Mouse (Mus musculus) lung, postnatal 0 days (tissue): Measurements from ENCODE around the gene Mrpl53. TPM values are rescaled to one million over a fixed set of nuclear protein-coding genes. Genes with fewer than 3 reads are reported as not detected.

ENCODE experiments used
- ATAC-seq: fragments of 200-750 bp; cut with Nextera tagmentation; 2 replicates; pipeline ENCODE4 v1.8.0; 2017; ENCODE audit warnings: moderate library complexity
- DNase-seq: peaks from one replicate; pipeline ENCODE4 v3.0.0-alpha.2; 2016; ENCODE audit warnings: low spot score
- H3K27ac ChIP-seq: fragments of 300-500 bp; sonication (generic); 2 replicates; pipeline ENCODE4 v1.5.1; 2014; ENCODE audit warnings: antibody characterized with exemption, mild to moderate bottlenecking, low read length, mixed read lengths
- H3K27me3 ChIP-seq: fragments of 300-500 bp; sonication (generic); replicated peaks from 2 replicates; pipeline ENCODE4 v1.6.1; 2014; ENCODE audit warnings: low read length, mixed read lengths; ENCODE audit not compliant: insufficient read depth
- H3K36me3 ChIP-seq: fragments of 300-500 bp; sonication (generic); 2 replicates; pipeline ENCODE4 v1.6.1; 2014; ENCODE audit warnings: low read length, mixed read lengths; ENCODE audit not compliant: insufficient read depth
- H3K4me1 ChIP-seq: fragments of 300-500 bp; sonication (generic); 2 replicates; pipeline ENCODE4 v1.6.1; 2014; ENCODE audit warnings: antibody characterized with exemption, low read depth, low read length, mixed read lengths; ENCODE audit not compliant: insufficient read depth
- H3K4me2 ChIP-seq: fragments of 300-500 bp; sonication (generic); replicated peaks from 2 replicates; pipeline ENCODE4 v1.6.1; 2014; ENCODE audit warnings: low read depth, mild to moderate bottlenecking, low read length, moderate library complexity, mixed read lengths
- H3K4me3 ChIP-seq: fragments of 300-500 bp; sonication (generic); 2 replicates; pipeline ENCODE4 v1.5.1; 2014; ENCODE audit warnings: low read depth, low read length
- H3K9ac ChIP-seq: fragments of 300-500 bp; sonication (generic); replicated peaks from 2 replicates; pipeline ENCODE4 v1.6.1; 2014; ENCODE audit warnings: low read depth, mild to moderate bottlenecking
- H3K9me3 ChIP-seq: fragments of 300-500 bp; sonication (generic); 2 replicates; pipeline ENCODE4 v1.6.1; 2016; ENCODE audit warnings: low read length, mixed read lengths
- CTCF ChIP-seq: IDR thresholded peaks from 2 replicates; pipeline ENCODE4 v1.5.1; 2016; ENCODE audit warnings: antibody characterized with exemption, mild to moderate bottlenecking
- EP300 ChIP-seq: IDR thresholded peaks from 2 replicates; pipeline ENCODE4 v1.6.1; 2016; ENCODE audit warnings: antibody characterized with exemption, mild to moderate bottlenecking, control low read depth
- WGBS: fragments of 180-500 bp; shearing (Covaris S2); extraction: QIAGEN DNeasy Blood & Tissue Kit; methylation state at CpG from one replicate; pipeline ENCODE4 v1.1.7; 2014; 5-methylcytosine and 5-hydroxymethylcytosine counted together
- polyA plus RNA-seq: library from polyadenylated mRNA; unstranded; fragments of >200 nt; fragmentation: Nextera tagmentation; extraction: Ambion mirVana; gene quantifications from 2 replicates; pipeline ENCODE4 v1.2.1, GENCODE M21; 2015

Gene Mrpl53
- polyA plus RNA-seq, 1 experiment from 2014 or later: 128 TPM

DNA sequence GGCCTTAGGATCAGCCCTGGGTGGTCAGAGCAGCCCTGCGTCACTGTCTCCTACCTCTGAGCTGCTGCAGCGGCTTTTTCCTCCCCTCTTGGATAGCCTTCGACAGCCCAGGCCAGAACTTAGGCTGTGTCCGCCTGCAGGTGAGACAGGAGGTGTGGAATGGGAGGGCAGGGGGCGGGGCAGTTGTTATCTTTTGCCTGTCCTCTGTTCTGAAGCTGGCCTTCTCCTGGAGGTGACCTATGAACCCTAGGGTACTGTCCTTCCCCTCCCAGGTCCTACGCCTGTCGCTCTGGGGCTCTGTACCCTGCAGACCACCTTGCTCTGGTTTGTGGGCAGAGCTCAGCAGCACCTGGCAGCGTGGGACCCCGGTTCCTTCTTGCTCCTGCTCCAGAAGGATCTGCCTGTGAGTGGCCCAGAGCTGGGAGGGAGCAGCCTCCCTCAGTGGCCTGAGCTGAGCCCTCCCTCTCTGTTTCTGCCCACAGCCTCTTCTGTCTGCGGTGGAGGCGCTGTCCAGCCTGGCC is 5.7 kb upstream of the Mrpl53 start:
- Histone ChIP-seq H3K9me3 (no peaks in the 10 kb centered on the region), H3K4me2 (no peak overlapping the region), H3K4me1 (peaks cover 7% of the 10 kb centered on the region), H3K36me3 (no peaks in the 10 kb centered on the region), H3K27ac (no peak overlapping the region), H3K9ac (no peak overlapping the region), H3K27me3 (no peaks in the 10 kb centered on the region), H3K4me3 (no peak overlapping the region)
- WGBS: 57% methylated on average over 11 of the region's 11 CpGs
- DNase-seq (no peak), ATAC-seq (no peak)
- no peak for TF ChIP-seq CTCF
- TF ChIP-seq EP300: no peak

DNA sequence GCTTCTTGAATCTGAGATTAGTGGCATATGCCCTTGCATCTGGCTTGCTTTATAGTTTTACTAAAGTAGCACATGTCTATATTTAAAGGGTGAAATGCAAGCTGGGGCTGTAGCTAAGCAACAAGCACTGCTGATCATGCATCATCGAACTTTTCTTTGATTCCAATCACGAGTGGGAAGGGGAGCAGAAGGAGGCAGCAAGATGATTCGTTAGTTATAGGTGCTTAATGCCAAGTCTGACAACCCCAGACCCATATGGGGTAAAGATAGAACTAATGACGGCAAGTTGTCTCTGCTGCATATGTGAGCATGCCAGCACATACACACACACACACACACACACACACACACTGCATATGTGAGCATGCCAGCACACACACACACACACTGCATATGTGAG is 4.7 kb upstream of the Mrpl53 start:
- no peak overlapping the region for H3K4me3 ChIP-seq
- no peaks in the 10 kb centered on the region for H3K27me3 ChIP-seq
- H3K9ac ChIP-seq: no peak overlapping the region
- no peaks in the 10 kb centered on the region for H3K9me3 ChIP-seq
- DNase-seq (no peak), ATAC-seq (no peak)
- peaks cover 10% of the 10 kb centered on the region for H3K4me1 ChIP-seq
- WGBS: 68% methylated on average over 4 of the region's 4 CpGs
- TF ChIP-seq CTCF (no peak), EP300 (no peak)
- H3K4me2 ChIP-seq: no peak overlapping the region
- H3K27ac ChIP-seq: no peak overlapping the region
- H3K36me3 ChIP-seq: no peaks in the 10 kb centered on the region

DNA sequence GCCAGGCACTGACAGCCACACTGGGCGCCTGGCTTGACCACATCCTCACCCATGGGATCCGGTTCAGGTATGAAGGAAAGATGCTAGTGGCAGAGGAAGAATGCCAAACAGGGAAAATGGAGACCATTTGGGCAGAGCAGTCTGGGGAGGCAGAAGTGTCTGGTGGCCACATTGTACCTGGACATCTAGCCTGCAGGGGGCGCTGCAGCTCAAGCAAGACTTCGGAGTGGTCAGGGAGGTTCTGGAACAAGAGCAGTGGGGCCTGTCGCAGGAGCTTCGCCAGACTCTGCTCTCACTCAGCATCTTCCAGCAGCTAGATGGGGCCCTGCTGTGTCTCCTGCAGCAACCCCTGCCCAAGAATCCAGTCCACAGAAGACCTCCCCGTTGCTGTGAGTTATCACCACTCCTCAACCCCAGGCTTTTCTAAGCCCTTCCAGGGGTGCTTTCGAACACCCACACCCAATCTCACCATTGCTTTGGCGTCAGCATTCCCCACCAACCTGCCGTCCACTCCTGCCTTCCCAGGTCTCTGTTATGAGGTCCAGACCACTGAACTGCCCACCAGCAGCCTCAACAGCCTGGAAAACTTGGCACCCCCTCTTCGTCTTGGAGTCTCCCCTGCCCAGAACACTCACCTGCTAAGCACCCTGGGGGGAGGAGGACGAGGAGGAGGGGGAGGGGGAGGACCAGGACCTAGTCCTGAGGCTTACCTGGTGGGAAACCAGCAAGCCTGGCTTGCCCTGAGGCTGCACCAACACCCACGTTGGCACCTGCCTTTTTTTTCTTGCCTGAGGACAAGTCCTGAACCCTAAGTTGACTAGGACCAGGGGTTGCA is 1.1 kb upstream of the Mrpl53 start:
- Histone ChIP-seq H3K4me1 (peaks cover 6% of the 10 kb centered on the region), H3K27ac (no peak overlapping the region), H3K27me3 (no peaks in the 10 kb centered on the region), H3K36me3 (no peaks in the 10 kb centered on the region), H3K9me3 (no peaks in the 10 kb centered on the region), H3K9ac (no peak overlapping the region), H3K4me2 (no peak overlapping the region), H3K4me3 (no peak overlapping the region)
- peak; percentile 91 for TF ChIP-seq CTCF
- no peak for TF ChIP-seq EP300
- DNase-seq: peak; percentile 90
- ATAC-seq: peak; percentile 57
- 40% methylated on average over 13 of the region's 13 CpGs for WGBS

DNA sequence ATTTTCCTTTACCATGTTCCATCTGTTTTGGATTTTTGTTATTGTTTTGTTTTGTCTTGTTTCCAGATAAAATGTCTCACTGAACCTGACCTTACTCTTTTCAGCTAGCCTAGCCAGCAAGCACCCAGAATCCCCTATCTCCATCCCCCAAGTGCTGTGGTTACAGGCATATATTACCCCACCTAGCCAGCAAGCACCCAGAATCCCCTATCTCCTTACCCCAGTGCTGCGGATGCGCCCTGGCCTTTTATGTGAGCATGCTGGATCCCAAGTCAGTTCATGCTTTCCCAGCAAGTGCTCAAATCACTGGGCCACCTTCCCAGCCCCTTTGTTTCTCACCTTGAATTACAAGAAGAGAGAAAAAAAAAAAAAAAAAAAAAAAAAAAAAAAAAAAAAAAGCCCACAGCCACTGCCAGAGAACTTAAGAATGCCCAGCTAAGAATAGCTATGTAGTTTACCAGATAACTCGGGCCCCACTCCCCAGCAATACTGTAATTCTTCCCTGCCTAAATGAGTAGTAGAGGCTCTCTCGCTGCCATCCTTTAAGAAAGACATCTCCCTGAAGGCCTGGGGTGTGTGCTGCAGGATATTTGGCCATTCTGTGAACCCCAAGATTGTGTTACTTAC is 2.8 kb downstream of the Mrpl53 start:
- Histone ChIP-seq H3K27ac (no peak overlapping the region), H3K4me2 (no peak overlapping the region), H3K9ac (no peak overlapping the region)

DNA sequence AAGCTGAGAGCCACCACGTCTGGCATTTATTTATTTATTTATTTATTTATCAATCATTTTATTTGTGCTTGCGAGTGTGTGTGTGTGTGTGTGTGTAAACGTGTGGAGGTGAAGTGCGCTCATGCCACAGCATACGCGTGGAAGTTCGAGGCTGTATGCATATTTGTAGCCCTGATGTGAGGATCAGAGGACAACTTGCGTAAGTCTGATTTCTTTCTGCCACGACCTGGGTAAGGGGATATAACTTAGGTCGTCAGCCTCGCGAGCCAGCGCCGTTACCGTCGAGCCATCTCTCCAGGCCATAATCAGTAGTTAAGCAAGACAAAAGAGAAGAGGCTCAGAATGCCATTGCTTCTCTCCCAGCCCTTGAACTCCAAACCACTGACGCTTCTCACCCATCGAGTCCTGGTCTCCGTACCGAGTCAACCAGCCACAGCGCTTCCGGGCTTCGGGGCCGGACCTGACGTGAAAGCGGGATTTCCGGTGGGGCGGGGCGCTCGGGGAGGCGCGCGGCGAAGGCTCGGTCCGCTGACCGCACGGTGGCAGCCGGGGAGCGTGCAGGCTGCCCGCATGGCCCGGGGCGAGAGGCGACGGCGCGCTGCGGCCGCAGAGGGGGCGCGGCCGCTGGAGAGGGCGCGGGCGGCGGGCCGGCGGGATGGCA is 6.3 kb downstream of the Mrpl53 start, which contains the start of gene Mogs:
Gene Mogs, plus strand, starts transcription at position 486 of the 661 bp plus-strand sequence.
- H3K4me1 ChIP-seq: peaks cover 6% of the 10 kb centered on the region
- H3K9me3 ChIP-seq: no peaks in the 10 kb centered on the region
- peak within 1 kb of the TSS; percentile 67 for H3K4me3 ChIP-seq
- peak within 1 kb of the TSS; percentile 55 for H3K9ac ChIP-seq
- TF ChIP-seq CTCF: peak; percentile 73
- no peak for TF ChIP-seq EP300
- H3K27ac ChIP-seq: peak within 1 kb of the TSS; percentile 88
- H3K27me3 ChIP-seq: no peaks in the 10 kb centered on the region
- H3K4me2 ChIP-seq: peak within 1 kb of the TSS; percentile 93
- DNase-seq: peak; percentile 96
- peak; percentile 97 for ATAC-seq
- under 1% methylated on average over 58 of the region's 58 CpGs for WGBS
- no peaks in the 10 kb centered on the region for H3K36me3 ChIP-seq

More for the DNA sequence above, 2.8 kb downstream of the Mrpl53 start:
- no peak for TF ChIP-seq EP300
- TF ChIP-seq CTCF: no peak
- Histone ChIP-seq H3K9me3 (no peaks in the 10 kb centered on the region), H3K36me3 (no peaks in the 10 kb centered on the region), H3K27me3 (no peaks in the 10 kb centered on the region), H3K4me1 (peaks cover 10% of the 10 kb centered on the region), H3K4me3 (no peak overlapping the region)
- 85% methylated on average over 4 of the region's 4 CpGs for WGBS
- no peak for ATAC-seq
- no peak for DNase-seq
